Mouse (Mus musculus): ENCODE measurements around the gene Birc7.
A peak's percentile ranks its signal among the peaks of the same experiment; 100 is the strongest.

DNA sequence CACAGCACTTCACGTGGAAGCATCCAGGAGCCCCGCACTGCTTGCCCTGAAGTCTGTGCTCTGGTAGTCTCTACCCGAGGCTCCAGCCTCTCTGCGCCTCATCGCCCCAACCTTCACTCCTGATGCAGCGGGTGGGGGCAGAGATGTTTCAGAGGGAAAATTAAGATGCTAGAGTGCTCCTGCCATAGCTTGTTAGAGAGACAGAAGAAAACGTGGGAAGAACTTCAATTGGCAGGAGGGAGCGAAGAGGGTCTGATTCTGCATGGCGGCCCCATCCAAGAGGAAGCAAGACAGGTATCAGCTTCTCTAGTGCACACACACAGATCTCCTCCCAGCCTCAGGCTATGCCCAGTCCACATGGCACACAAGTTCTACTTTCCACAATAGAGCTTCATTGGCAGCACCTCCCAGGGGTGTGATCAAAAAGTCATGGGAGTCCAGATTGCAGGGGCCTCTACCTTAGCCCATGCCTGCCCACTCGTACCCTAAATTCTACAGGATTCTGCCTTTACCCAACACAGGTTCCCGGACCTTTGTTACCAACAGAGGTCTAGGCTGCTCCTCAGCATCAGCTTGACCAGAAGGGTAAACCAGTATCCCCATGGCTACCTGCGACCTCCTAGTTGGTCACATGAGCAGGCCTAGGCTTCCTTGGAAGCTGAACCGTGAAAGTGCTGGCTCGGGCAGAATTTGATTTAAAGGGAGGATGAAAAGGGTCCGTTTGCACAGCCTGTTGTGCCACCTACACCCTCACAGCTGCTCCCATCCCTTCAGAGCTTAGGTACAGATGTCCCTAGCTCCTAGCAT lies 31.8 kb upstream of the Birc7 start:
- TF ChIP-seq CTCF (IDR thresholded peaks at IDR 0.05; ENCODE audit: extremely low read depth, insufficient read depth, low read length) (no peak), POLR2A (IDR thresholded peaks at IDR 0.05; ENCODE audit: extremely low read depth, insufficient read depth, low read length) (peak; percentile 48; the same call in 1 of the 2 replicates)
